Mouse (Mus musculus): Measurements from ENCODE around the gene Ankrd13b.

Ankrd13b gene

GRCm38 (mm10) chr11:77461856-77462255 is 27.6 kb downstream of the Ankrd13b start:
- DNase-seq, result no peak

DNA sequence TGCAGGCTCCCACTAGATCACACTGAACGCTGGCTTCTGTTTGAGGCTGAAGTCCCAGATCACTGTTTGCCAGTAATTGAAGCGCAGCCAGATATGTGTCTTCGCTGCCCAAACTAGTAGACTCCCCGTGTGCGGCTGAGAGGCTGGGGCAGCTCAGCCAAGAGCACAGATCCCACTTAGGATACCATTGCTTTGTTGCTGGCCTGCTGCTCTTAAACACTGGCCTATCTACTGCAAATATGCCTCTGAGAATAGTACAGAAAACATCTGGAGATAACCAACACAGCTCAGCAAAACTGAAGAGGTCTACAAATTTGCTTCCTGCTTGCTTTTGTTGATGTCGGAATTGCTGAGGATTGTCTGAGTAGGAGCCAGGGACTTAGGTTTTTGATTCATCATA is 32.6 kb downstream of the Ankrd13b start:
- peak; percentile 47 to 58 for DNase-seq

- DNase-seq, result no peak
These were observed 33.5 kb downstream of the Ankrd13b start for GRCm38 (mm10) chr11:77455770-77456510.

DNA sequence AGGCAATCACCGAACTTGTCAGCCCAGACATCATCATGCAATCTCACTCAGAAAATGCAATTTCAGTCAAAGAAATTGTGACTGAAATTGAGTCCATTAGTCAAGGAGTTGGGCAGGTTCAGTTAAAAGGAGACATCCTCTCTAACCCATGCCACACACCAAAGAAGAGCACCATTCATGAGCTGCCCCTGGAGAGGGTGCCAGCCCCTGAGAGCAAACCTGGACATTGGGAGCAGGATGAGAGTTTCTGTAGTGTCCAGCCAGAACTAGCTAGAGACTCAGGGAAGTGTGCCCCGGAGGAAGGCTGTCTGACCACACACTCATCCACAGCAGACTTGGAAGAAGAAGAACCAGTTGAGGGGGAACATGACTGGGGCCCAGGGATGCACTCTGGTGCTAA is 36.1 kb downstream of the Ankrd13b start:
- no peak for DNase-seq

- no peak for DNase-seq
These were observed 37.8 kb downstream of the Ankrd13b start for GRCm38 (mm10) chr11:77451670-77452069.

- no peak for DNase-seq
These were observed 40.3 kb downstream of the Ankrd13b start for GRCm38 (mm10) chr11:77449224-77449623.

GRCm38 (mm10) chr11:77446628-77447041 is 42.8 kb downstream of the Ankrd13b start:
- peak; percentile 58 to 68 for DNase-seq

GRCm38 (mm10) chr11:77444939-77445338 is 44.5 kb downstream of the Ankrd13b start:
- DNase-seq, result no peak

GRCm38 (mm10) chr11:77442186-77443170 is 47.0 kb downstream of the Ankrd13b start:
- peak in 1 of 2 experiments; percentile 10 for DNase-seq

- DNase-seq, result no peak
These were observed 48.5 kb downstream of the Ankrd13b start for GRCm38 (mm10) chr11:77441020-77441419.

GRCm38 (mm10) chr11:77440081-77440480 is 49.4 kb downstream of the Ankrd13b start:
- DNase-seq, result no peak

GRCm38 (mm10) chr11:77437026-77437425 is 52.5 kb downstream of the Ankrd13b start:
- no peak for DNase-seq

GRCm38 (mm10) chr11:77428446-77428845 is 61.0 kb downstream of the Ankrd13b start:
- DNase-seq, result no peak

DNA sequence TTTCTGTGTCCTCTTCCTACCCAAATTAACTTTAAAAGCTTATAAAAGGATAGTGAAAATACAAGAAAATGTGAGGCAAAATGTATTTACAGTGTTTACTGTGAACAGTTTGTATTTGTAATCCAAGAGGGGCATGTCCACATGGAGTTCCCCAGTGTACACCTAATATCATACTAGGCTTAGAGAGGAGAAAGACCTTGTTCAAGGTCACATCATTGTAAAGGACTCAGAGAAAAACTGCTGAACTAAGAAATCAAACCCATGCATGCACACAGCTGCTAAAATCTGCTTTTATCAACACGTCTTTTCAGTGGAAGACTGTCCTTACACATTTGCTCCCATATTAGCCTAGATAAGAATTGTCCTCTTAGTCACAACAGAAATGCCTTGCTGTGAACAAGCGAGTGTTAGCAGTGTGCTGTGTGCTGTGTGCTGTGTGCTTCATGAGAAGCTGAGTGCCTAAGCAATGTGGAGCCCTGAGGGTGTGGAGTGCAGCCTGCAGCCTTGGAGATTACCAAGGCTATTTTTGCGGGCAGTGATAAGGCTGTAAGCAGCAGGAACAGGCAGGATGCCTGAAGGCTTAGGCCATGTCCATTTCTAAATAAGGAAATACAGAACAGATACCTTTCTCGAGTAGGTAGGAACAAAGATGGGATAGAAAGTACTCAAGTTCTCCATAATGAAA is 66.2 kb downstream of the Ankrd13b start:
- no peak for DNase-seq

Data from cerebellum, adult 18-20 months (tissue).